Mouse (Mus musculus): Measurements from ENCODE around the gene Atp2a2.
"Not testable (repeated sequence)": the region's sequence is repeated elsewhere in the genome, so short reads cannot be mapped to it uniquely, and the experiment has no call there.

The Atp2a2 gene

DNA sequence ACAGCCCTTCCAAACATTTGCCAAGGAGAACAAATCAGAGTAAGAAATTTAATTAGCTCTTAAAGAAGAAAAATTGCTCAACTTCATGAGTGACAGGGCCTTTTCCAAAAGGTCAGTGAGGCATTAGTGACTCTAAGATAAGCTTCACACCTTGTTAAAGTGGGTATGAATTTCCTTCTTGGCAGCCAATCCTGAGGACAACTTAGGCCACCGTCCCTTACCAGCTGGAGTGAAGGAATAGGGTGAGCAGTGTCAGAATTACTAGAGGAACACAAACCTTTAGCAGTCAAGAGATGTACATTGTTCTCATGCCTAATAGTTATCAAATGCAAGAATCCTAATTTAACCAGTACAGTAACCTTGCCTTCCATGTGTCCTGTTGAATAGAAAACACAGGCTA, 7.6 kb downstream of the Atp2a2 start:
- no peak for DNase-seq (ENCODE audit: low spot score)

DNA sequence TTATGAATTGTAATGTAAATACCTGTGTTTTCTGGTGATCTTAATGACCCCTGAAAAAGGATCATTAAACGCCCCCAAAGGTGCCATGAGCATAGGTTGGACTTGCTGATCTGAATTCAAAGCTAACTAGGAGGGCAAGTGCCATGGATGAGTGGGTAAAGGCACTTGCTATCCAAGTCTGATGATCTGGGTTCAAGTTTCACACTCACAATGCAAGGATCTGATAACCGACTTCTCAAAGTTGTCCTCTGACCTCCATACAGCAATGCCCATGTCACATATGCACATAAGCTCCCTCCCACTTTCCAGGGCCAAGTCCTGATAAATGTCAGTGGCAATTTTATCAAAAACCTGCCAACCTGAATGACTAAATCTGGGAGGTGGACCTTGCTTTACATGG, 9.0 kb downstream of the Atp2a2 start:
- no peak for DNase-seq (ENCODE audit: low spot score)

- DNase-seq (ENCODE audit: low spot score) = no peak
Measured at GRCm38 (mm10) chr5:122491385-122491784, 10.6 kb downstream of the Atp2a2 start.

DNA sequence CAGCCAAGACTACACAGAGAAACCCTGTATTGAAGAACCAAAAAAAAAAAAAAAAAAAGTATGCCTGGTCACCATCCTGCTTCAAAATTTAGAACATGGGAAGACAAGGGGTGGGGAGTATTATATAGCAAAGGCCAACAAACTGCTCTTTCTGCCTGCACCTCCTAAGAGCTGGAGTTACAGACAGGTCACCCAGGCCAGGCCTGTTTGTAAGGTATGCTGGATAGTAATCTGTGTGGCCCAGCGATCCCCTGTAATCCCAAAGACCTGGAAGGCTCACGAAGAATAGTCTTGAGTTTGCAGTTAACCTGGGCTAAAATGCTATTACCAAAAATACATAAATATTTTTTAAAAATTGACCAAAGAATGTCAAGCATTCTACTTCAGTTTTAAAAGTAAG, 11.9 kb downstream of the Atp2a2 start:
- no peak for DNase-seq (ENCODE audit: low spot score)

DNA sequence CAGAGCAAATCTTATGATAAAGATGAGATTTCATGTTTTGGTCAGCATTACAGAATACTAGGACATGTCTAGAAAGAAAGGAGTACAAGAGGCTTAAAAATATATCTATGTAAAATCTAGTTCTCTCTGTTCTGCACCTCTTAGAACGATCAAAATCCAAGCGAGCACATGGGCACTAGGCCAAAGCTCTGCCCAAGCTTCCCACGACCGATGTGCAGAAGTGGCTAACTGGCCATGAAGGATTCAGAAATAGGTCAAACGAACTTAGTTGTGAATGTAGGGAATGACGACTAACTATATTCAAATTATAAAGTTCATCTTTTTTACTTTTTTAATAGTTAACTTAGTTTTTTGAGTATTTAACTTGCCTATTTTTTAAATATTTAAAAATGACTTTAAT, 14.2 kb downstream of the Atp2a2 start:
- DNase-seq (ENCODE audit: low spot score) = no peak

DNA sequence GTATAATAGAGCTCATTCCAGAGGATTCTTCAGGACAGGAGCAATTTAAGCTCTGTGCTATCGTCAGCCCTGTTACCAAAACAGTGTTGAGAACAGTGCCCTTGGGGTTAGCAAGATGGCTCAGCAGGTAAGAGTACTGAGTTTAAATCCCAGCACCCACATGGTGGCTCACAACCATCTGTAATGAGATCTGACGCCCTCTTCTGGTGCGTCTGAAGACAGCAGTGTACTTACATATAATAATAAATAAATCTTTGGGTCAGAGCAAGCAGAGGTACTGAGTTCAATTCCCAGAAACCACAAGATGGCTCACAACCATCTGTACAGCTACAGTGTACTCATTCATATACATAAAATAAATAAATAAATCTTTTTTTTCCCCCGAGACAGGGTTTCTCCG, 15.8 kb downstream of the Atp2a2 start:
- not testable (repeated sequence) for DNase-seq (ENCODE audit: low spot score)

DNA sequence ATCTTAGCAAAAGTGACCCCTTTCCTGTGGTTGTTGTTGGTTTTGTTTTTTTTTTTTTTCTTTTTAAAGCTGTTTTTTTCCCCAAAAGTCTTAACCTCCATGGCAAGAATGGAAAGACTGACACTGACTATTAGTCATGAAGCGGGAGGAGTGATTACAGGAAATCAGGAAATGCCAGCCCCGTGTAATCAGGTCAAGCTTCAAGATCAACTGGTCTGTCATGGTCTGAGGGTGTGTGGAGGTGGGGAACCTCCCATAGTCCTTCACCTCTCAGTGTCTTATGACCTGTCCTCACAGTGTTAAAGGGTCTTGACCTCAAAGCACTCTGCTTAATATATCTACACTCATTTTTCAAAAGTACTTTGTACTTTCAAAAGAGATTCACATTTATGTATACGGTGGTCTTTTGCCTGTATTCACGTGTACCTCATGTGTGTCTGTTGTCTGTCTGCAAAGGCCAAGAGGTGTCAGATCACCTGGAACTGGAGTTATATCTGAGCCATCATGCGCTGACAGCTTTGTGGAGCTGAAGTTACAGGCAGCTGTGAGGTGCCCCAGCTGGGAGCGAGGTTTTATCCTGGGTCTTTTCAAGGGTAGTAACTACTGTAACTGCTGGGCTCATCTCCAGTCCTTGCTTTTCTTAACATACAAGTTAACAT, 19.2 kb downstream of the Atp2a2 start:
- no peak for DNase-seq (ENCODE audit: low spot score)

DNA sequence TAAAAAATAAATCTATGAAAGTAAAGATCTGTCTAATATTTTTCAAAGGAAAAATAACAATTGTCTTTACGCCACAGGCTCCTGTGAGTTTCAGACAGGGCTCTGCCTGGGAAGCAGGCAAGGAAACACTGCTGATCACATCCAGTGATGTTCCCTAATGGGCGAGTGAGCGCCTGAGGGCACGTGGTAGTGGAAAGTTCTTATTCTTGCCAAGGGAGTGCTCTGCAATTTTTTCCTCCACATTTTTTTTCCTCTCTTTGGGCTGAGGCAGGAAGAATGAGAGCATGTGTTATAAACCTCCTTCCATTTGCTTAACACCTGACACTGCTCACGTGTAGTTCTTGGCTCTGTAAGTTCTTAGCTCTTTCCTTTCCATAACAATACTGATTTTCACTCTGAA, 20.2 kb downstream of the Atp2a2 start:
- no peak for DNase-seq (ENCODE audit: low spot score)

DNA sequence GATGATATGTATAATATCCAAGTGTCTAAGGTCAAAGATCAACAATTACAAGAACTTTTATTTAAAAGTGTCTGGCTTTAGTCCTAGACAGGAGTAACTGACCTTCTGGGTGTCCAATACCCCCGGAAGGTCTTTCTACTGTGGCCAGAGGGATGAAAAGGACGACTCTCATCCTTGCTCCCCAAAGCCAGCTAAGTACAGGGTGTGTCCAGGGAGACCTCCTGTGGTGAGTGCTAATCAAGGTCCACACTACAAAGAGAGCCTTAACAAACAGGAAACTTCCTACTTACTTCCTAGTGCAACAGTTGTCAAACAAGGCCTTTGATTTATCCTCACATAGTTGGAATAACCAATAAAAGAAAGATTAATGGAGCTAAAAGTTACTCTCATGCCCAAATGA, 22.9 kb downstream of the Atp2a2 start:
- DNase-seq (ENCODE audit: low spot score) = no peak

GRCm38 (mm10) chr5:122477492-122477891, 24.5 kb downstream of the Atp2a2 start:
- DNase-seq (ENCODE audit: low spot score) = no peak

DNA sequence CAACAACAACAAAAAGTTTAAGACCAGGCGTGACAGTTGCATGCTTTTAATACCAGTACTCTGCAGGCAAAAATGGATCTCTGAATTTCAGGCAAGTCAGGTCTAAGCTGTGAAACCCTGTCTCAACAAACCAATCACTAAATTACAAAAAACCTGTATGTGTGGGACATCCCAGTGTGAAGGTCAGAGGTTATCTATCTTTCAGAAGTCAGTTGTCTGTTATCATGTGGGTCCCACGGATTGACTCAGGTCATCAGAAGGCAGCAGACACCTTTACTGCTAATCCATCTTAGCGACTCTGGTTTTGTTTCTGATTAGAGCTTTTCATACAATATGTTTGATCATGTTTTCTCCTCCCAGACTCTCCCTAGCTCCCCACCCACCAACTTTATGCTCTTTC, 25.9 kb downstream of the Atp2a2 start:
- no peak for DNase-seq (ENCODE audit: low spot score)

DNA sequence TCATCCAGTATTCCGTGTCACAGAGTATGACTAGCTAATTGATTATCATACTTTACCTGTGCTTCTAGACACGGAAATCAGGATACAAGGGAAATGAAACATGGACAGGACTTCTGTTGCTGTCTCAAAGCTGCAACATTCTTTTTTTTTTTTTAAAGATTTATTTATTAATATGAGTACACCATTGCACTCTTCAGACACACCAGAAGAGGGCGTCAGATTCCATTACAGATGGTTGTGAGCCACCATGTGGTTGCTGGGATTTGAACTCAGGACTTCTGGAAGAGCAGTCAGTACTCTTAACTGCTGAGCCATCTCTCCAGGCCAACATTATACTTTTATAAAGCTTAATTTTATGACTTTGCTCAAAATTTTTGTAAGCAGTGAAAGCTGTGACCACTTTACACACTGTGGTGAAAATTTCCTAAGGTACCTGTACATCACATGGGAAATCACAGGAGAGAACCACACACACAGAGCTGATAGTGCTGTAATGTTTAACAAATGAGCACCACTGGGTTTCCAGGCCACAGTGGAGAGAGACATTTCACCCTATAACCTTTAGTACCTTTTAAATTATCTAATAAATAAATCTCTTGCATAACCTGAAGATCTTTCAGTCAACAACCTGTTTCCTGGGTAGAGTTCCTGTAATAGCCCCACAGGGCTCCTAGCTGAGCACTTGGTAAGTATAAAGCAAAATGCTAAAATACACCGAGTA, 27.2 kb downstream of the Atp2a2 start:
- no peak for DNase-seq (ENCODE audit: low spot score)

DNA sequence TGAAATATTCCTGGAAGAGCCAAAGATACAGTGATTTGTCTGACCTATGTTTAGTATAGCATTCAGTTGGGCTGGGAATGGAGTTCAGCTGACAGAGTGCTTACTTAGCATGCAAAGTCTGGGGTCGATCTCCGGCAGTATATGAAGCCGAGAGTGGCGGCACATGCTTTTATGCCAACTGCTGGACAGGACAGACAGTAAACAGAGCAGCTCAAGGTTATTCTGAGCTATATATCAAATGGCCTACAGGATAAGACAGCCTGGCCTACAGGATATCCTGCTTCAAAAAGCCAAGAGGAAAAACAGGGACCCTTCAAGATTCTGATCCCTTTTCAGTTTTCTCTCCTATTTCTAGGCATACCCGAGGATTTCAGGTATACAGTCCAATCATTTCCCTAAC, 30.4 kb downstream of the Atp2a2 start:
- DNase-seq (ENCODE audit: low spot score) = no peak

- DNase-seq (ENCODE audit: low spot score) = no peak
Measured at GRCm38 (mm10) chr5:122461431-122461830, 40.6 kb downstream of the Atp2a2 start.

- DNase-seq (ENCODE audit: low spot score) = no peak
Measured at GRCm38 (mm10) chr5:122460656-122461055, 41.4 kb downstream of the Atp2a2 start.

GRCm38 (mm10) chr5:122459335-122459734, 42.7 kb downstream of the Atp2a2 start:
- no peak for DNase-seq (ENCODE audit: low spot score)

- no peak for DNase-seq (ENCODE audit: low spot score)
Measured at GRCm38 (mm10) chr5:122458066-122458465, 44.0 kb downstream of the Atp2a2 start.

DNA sequence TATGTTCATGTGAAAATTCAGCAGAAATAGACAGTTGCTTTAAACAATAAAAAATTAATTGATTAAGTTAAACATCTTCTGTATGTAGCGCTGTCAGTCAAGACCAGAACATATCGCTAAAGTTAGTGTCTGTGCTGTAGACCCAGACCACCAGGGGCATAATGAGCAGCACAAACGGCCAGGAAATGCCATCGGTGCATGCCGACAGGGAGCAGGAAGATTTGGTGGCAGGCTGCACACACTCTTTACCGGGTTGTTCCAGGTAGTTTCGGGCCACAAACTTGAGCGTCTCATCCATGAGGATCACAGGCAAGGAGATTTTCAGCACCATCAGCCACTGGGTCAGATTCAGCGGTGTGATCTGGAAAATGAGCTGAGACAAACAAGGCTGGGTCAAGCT, 45.0 kb downstream of the Atp2a2 start:
- not testable (repeated sequence) for DNase-seq (ENCODE audit: low spot score)

GRCm38 (mm10) chr5:122455584-122455983, 46.4 kb downstream of the Atp2a2 start:
- DNase-seq (ENCODE audit: low spot score) = no peak

DNA sequence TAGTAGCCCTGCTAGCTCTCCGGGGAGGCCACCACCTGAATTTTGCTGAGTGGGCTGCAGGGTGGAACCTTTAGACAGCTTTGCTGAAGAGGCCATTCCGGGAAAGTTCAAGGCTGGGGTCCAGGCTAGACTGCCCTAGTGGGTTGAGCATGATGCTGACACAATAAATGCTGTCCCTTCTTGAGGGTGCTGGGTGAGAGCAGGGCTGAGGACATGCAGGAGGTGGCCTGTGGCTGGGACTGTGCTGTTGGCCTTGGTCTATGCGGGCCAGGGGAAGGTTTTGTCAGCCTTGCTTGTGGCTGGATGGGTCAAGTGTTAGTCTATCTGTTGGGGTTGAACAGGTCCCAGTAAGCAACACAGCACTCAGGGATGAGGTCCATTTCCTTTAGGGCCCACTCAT, 47.1 kb downstream of the Atp2a2 start:
- no peak for DNase-seq (ENCODE audit: low spot score)

DNA sequence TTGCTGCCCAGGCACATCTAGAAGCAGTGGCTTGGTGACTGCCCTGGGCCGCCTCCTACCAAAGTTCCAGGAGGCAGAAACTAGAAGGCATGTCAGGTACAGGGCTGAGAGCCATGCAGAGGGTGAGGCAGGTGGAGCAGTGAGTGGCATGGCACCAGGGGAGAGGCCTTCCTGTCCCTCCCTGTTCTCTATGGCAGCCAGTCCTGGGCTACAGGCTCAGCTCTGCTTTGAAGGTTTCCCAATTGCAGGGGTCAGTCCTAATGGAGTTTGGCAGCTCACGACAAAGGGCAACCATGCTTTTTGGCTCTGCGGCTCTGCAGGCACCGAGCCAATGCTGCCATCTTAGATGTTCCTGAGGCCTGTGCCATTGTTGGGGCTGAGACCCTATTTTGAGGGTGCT, 47.6 kb downstream of the Atp2a2 start:
- DNase-seq (ENCODE audit: low spot score) = no peak

DNA sequence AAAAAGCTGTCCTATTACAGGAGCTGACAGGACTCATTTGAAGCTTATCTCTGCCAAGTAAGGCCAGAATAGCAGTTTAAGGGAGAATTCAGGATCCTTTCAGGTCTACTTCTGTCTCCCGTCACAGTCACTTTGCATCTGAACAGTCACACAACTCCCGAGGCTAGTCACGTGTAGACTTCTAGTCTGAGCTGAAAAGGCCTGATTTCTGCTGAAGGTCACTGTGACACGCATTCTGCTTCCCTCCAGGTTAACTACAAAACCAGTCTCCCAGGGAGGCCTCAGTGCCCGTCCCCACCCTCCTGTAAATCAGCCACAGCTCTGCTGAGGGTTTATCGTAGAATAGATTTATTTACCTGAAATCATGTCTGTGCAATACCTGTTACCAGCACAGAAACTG, 48.8 kb downstream of the Atp2a2 start:
- no peak for DNase-seq (ENCODE audit: low spot score)

- DNase-seq (ENCODE audit: low spot score) = no peak
Measured at GRCm38 (mm10) chr5:122452194-122452593, 49.8 kb downstream of the Atp2a2 start.

DNA sequence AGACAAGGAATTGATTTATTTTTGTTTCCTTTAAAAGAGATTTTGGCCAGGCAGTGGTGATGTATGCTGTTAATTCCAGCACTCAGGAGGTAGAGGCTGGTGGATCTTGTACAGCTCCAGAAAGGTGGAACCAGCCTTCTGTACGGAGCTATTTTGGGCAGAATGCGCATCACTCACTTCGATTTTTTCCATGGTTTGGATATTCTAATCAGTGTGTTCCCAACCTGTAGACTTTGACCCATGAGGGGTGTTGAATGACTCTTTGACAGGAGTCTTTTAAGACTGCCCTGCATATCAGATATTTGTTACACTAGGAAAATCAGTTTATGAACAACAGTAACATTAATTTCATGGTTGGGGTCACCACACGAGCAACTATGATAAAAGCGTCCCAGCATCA, 50.7 kb downstream of the Atp2a2 start:
- no peak for DNase-seq (ENCODE audit: low spot score)
